Mouse (Mus musculus) inflammation-experienced regulatory T-cells, adult 16 weeks (primary cell): Measurements from ENCODE around the gene Olfr1131. TPM values are rescaled to one million over a fixed set of nuclear protein-coding genes. Genes with fewer than 3 reads are reported as not detected.

ENCODE experiments used
- polyA plus RNA-seq: library from polyadenylated mRNA; unstranded; fragments of 100-300 nt; shearing (Covaris generic); gene quantifications from one replicate; pipeline ENCODE4 v1.2.1, GENCODE M21; 2017

Gene Olfr1131
- polyA plus RNA-seq = not detected

DNA sequence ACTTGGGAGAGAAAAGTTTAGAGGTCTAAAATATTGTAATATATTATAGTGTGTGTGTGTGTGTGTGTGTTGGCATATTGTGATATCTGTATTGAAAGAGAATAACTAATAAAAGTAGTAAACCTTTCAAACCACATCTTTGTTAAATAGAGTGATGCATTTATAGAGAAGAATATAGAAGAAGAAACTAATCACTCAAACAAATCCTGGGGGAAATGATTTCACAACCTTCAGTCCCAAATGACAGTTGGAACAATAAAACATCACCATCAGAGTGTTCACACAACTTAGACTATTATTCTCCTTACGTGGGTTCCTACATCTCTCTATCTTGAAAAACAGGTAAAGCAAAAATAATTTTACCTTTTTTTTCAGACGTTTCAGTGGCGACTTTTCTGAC is at the start of gene Olfr1131:
Gene Olfr1131 (plus strand): TSS at position 301 of the 400 bp plus-strand sequence.

DNA sequence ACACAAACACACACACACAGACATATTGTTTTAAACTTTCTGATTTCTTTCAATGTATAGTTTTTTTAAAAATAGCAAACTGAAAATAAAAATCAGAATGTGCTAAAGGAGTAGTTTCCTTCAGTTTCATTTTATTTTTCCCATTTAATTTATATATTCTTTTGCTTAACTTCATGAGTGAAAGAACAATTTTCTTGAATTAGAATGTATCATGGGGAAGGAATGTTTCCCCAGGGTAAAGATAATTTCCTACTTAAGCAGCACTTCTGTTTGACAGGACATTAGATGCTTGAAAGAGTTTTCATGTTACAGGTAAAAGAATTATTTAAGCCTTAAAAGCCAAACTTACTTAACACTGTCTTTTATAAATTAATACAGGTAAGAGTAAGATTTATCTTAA is 21.0 kb upstream of the Olfr1131 start, which contains the start of gene Olfr1130:
Gene Olfr1130 (plus strand): TSS at position 301 of the 400 bp plus-strand sequence.

DNA sequence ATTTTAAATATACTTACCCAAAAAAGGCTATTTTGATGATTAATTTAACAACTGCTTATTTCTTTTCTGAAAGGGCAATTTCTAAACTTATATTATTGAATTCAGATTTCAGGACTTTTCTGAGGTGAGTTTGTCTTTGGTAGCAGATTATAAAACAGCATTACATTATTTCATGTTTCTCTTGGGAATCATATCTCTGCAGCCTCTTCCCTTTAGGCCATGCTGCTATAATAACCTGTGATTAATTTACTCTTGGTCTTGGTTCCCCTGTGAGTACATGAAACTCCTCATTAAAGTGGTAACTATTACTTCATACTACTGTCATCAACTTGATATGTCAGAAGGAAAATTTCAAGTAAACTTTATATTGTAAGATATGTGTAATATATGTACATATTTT is 10.5 kb downstream of the Olfr1131 start, which contains the start of gene Olfr1132:
Gene Olfr1132 (minus strand): TSS at position 101 of the 400 bp plus-strand sequence.

DNA sequence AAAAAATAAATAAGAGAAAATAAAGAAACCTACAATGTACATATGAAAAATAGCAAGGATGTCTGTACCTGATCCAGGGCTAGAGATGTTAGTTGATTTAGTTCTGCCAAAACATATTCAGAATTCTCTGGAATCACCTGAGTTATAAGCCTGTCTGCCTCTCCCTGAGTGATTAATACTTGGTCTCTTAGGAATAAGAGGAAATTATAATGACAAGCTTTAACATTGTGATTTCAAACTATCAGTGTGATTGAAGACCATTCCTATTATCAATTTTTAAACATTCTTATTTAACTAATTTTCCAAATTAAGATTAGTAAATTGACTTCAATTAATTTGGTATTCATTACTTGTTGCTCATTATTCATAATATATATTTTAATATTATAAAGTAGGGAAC is 20.4 kb downstream of the Olfr1131 start, which contains the start of gene Olfr1133:
Gene Olfr1133 (minus strand): TSS at position 101 of the 400 bp plus-strand sequence.

DNA sequence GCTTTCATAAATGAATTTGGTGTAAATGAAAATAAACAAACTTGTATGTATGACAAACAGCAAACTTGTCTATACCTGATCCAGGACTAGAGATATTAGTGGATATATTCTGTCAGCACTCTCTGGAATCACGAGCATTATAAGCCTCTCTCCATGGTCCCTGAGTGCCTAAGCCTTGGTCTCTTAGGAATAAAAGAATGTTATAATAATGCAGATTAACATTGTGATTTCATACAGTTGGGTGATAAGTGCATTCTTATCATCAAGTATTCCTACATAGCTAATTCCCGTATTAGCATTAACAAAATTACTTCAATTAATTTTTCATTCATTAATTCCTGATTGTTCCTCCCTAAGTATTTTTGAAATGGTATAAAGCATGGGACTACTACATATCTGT is 31.5 kb downstream of the Olfr1131 start, which contains the start of gene Olfr1134:
Gene Olfr1134 (minus strand): TSS at position 101 of the 400 bp plus-strand sequence.

DNA sequence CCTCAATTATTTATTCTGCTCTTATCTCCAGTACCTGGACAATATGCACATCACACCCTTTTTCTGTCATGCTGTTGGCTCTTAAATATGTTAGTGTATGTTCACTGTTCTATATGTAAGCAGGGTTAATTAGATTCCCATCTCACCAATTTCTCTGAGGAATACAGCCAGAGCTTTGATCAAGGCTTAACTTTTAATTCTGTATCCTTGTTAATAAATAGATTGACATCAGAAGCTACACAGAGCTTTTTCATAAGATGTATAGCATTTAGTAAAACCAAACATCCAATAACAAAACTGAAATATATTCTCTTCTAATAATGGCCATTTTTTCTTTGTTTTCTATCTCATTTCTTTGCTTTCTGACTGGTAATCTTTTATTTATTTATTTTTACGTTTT is 46.7 kb downstream of the Olfr1131 start, which contains the start of gene Olfr1135:
Gene Olfr1135 (minus strand): TSS at position 101 of the 400 bp plus-strand sequence.

Other genes starting within 250 kb of the Olfr1131 start
- gene Olfr1122, start 241.3 kb upstream of the Olfr1131 start, polyA plus RNA-seq = not detected
- not detected for gene Olfr1123, start 210.5 kb upstream of the Olfr1131 start, polyA plus RNA-seq
- gene Olfr1124, start 196.8 kb upstream of the Olfr1131 start, polyA plus RNA-seq = not detected
- gene Olfr1126, start 173.1 kb upstream of the Olfr1131 start, polyA plus RNA-seq = not detected
- gene Pramel7, start 130.0 kb upstream of the Olfr1131 start, polyA plus RNA-seq = not detected
- gene Pramel6, start 120.5 kb upstream of the Olfr1131 start, polyA plus RNA-seq = not detected
- gene Olfr153, start 95.3 kb upstream of the Olfr1131 start, polyA plus RNA-seq = not detected
- gene Olfr1128, start 81.6 kb upstream of the Olfr1131 start, polyA plus RNA-seq = not detected
- not detected for gene Olfr1129, start 53.2 kb upstream of the Olfr1131 start, polyA plus RNA-seq
- gene Olfr1130, start 20.9 kb upstream of the Olfr1131 start, polyA plus RNA-seq = not detected
- not detected for gene Olfr1132, start 10.4 kb downstream of the Olfr1131 start, polyA plus RNA-seq
- gene Olfr1133, start 20.3 kb downstream of the Olfr1131 start, polyA plus RNA-seq = not detected
- not detected for gene Olfr1134, start 31.4 kb downstream of the Olfr1131 start, polyA plus RNA-seq
- gene Olfr1135, start 46.6 kb downstream of the Olfr1131 start, polyA plus RNA-seq = not detected
- not detected for gene Olfr1136, start 66.8 kb downstream of the Olfr1131 start, polyA plus RNA-seq
- gene Olfr1137, start 86.1 kb downstream of the Olfr1131 start, polyA plus RNA-seq = not detected
- gene Olfr1138, start 112.9 kb downstream of the Olfr1131 start, polyA plus RNA-seq = not detected
- not detected for gene Olfr1140, start 116.6 kb downstream of the Olfr1131 start, polyA plus RNA-seq
- not detected for gene Olfr1141, start 126.9 kb downstream of the Olfr1131 start, polyA plus RNA-seq
- not detected for gene Olfr152, start 152.4 kb downstream of the Olfr1131 start, polyA plus RNA-seq
- not detected for gene Olfr1143, start 173.5 kb downstream of the Olfr1131 start, polyA plus RNA-seq
- gene Olfr1145, start 182.7 kb downstream of the Olfr1131 start, polyA plus RNA-seq = not detected
- gene Olfr1148, start 203.4 kb downstream of the Olfr1131 start, polyA plus RNA-seq = not detected
- not detected for gene Olfr1150-ps1, start 216.9 kb downstream of the Olfr1131 start, polyA plus RNA-seq
- not detected for gene Olfr1151, start 228.8 kb downstream of the Olfr1131 start, polyA plus RNA-seq
- not detected for gene Olfr1152, start 239.4 kb downstream of the Olfr1131 start, polyA plus RNA-seq